Mouse (Mus musculus) ES-Bruce4 (cell line): ENCODE data around the gene Tlx2.

ENCODE experiments used
- CTCF ChIP-seq: IDR thresholded peaks from one replicate; pipeline ENCODE4 v1.8.1; 2011; ENCODE audit warnings: low read depth, low read length
- EP300 ChIP-seq: IDR thresholded peaks from 2 replicates; pipeline ENCODE4 v1.6.1; 2011; ENCODE audit warnings: low read depth, low read length; ENCODE audit not compliant: insufficient read depth
- POLR2A ChIP-seq: IDR thresholded peaks from one replicate; pipeline ENCODE4 v1.8.1; 2011; ENCODE audit warnings: low read length; ENCODE audit not compliant: insufficient read depth

- TF ChIP-seq EP300 (no peak), CTCF (no peak), POLR2A (no peak)
Observed at GRCm38 (mm10) chr6:83020836-83021593, 49.1 kb downstream of the Tlx2 start.
